Mouse (Mus musculus): ENCODE measurements around the gene Hoxa9. TPM values are rescaled to one million over a fixed set of nuclear protein-coding genes. Genes with fewer than 3 reads are reported as not detected.

The Hoxa9 gene
- polyA plus RNA-seq, 1 experiment, result 0.52 TPM

- H3K4me1 ChIP-seq (ENCODE audit: control insufficient read depth, insufficient read depth, low read length), result peaks cover 33% of the 10 kb centered on the region
- H3K27ac ChIP-seq (ENCODE audit: control insufficient read depth, insufficient read depth, low read depth, low read length), result no peak overlapping the region
- H3K36me3 ChIP-seq (ENCODE audit: control insufficient read depth, insufficient read depth, low read length), result no peaks in the 10 kb centered on the region
- no peak for TF ChIP-seq CTCF (IDR thresholded peaks at IDR 0.05; ENCODE audit: control insufficient read depth, insufficient read depth, insufficient replicate concordance, low read depth, low read length)
- no peak for TF ChIP-seq POLR2A (IDR thresholded peaks at IDR 0.05; ENCODE audit: control insufficient read depth, low read depth, low read length)
- H3K27me3 ChIP-seq (ENCODE audit: control insufficient read depth, insufficient read depth, low read length), result peaks cover 12% of the 10 kb centered on the region
- peak overlapping the region; percentile 49 for H3K4me3 ChIP-seq (ENCODE audit: control insufficient read depth, low read depth, low read length)
Observed at GRCm38 (mm10) chr6:52216691-52217458, 14.0 kb downstream of the Hoxa9 start.

- Histone ChIP-seq H3K27me3 (ENCODE audit: control insufficient read depth, insufficient read depth, low read length) (peaks cover 15% of the 10 kb centered on the region), H3K4me3 (ENCODE audit: control insufficient read depth, low read depth, low read length) (peak overlapping the region; percentile 66), H3K4me1 (ENCODE audit: control insufficient read depth, insufficient read depth, low read length) (peaks cover 26% of the 10 kb centered on the region), H3K36me3 (ENCODE audit: control insufficient read depth, insufficient read depth, low read length) (no peaks in the 10 kb centered on the region), H3K27ac (ENCODE audit: control insufficient read depth, insufficient read depth, low read depth, low read length) (no peak overlapping the region)
- TF ChIP-seq CTCF (IDR thresholded peaks at IDR 0.05; ENCODE audit: control insufficient read depth, insufficient read depth, insufficient replicate concordance, low read depth, low read length), result no peak
- no peak for TF ChIP-seq POLR2A (IDR thresholded peaks at IDR 0.05; ENCODE audit: control insufficient read depth, low read depth, low read length)
Observed at GRCm38 (mm10) chr6:52215771-52216535, 14.9 kb downstream of the Hoxa9 start.

- Histone ChIP-seq H3K4me3 (ENCODE audit: control insufficient read depth, low read depth, low read length) (no peak overlapping the region), H3K27ac (ENCODE audit: control insufficient read depth, insufficient read depth, low read depth, low read length) (no peak overlapping the region), H3K4me1 (ENCODE audit: control insufficient read depth, insufficient read depth, low read length) (peaks cover 26% of the 10 kb centered on the region), H3K36me3 (ENCODE audit: control insufficient read depth, insufficient read depth, low read length) (no peaks in the 10 kb centered on the region), H3K27me3 (ENCODE audit: control insufficient read depth, insufficient read depth, low read length) (peaks cover 15% of the 10 kb centered on the region)
- TF ChIP-seq CTCF (IDR thresholded peaks at IDR 0.05; ENCODE audit: control insufficient read depth, insufficient read depth, insufficient replicate concordance, low read depth, low read length), result no peak
- TF ChIP-seq POLR2A (IDR thresholded peaks at IDR 0.05; ENCODE audit: control insufficient read depth, low read depth, low read length), result no peak
Observed at GRCm38 (mm10) chr6:52215070-52215469, 15.8 kb downstream of the Hoxa9 start.

- H3K36me3 ChIP-seq (ENCODE audit: control insufficient read depth, insufficient read depth, low read length), result no peaks in the 10 kb centered on the region
- H3K27ac ChIP-seq (ENCODE audit: control insufficient read depth, insufficient read depth, low read depth, low read length), result no peak overlapping the region
- TF ChIP-seq POLR2A (IDR thresholded peaks at IDR 0.05; ENCODE audit: control insufficient read depth, low read depth, low read length) (no peak), CTCF (IDR thresholded peaks at IDR 0.05; ENCODE audit: control insufficient read depth, insufficient read depth, insufficient replicate concordance, low read depth, low read length) (no peak)
- peaks cover 26% of the 10 kb centered on the region for H3K4me1 ChIP-seq (ENCODE audit: control insufficient read depth, insufficient read depth, low read length)
- H3K4me3 ChIP-seq (ENCODE audit: control insufficient read depth, low read depth, low read length), result no peak overlapping the region
- H3K27me3 ChIP-seq (ENCODE audit: control insufficient read depth, insufficient read depth, low read length), result peaks cover 16% of the 10 kb centered on the region
Observed at GRCm38 (mm10) chr6:52214271-52214670, 16.6 kb downstream of the Hoxa9 start.

- Histone ChIP-seq H3K4me1 (ENCODE audit: control insufficient read depth, insufficient read depth, low read length) (peaks cover 28% of the 10 kb centered on the region), H3K27me3 (ENCODE audit: control insufficient read depth, insufficient read depth, low read length) (peaks cover 14% of the 10 kb centered on the region), H3K36me3 (ENCODE audit: control insufficient read depth, insufficient read depth, low read length) (no peaks in the 10 kb centered on the region), H3K27ac (ENCODE audit: control insufficient read depth, insufficient read depth, low read depth, low read length) (no peak within 1 kb of the TSS), H3K4me3 (ENCODE audit: control insufficient read depth, low read depth, low read length) (peak within 1 kb of the TSS; percentile 42)
- TF ChIP-seq POLR2A (IDR thresholded peaks at IDR 0.05; ENCODE audit: control insufficient read depth, low read depth, low read length) (no peak), CTCF (IDR thresholded peaks at IDR 0.05; ENCODE audit: control insufficient read depth, insufficient read depth, insufficient replicate concordance, low read depth, low read length) (no peak)
Observed at GRCm38 (mm10) chr6:52213119-52213986, 17.5 kb downstream of the Hoxa9 start, which contains the start of the genes Hoxa3 and Gm28308. Gene Hoxa3, minus strand, starts transcription at chr6:52213336. Gene Gm28308, minus strand, starts transcription at chr6:52213339.

GRCm38 (mm10) chr6:52212556-52213118, 18.3 kb downstream of the Hoxa9 start:
- Histone ChIP-seq H3K27ac (ENCODE audit: control insufficient read depth, insufficient read depth, low read depth, low read length) (no peak overlapping the region), H3K36me3 (ENCODE audit: control insufficient read depth, insufficient read depth, low read length) (no peaks in the 10 kb centered on the region), H3K27me3 (ENCODE audit: control insufficient read depth, insufficient read depth, low read length) (peaks cover 12% of the 10 kb centered on the region), H3K4me1 (ENCODE audit: control insufficient read depth, insufficient read depth, low read length) (peaks cover 25% of the 10 kb centered on the region), H3K4me3 (ENCODE audit: control insufficient read depth, low read depth, low read length) (peak overlapping the region; percentile 42)
- no peak for TF ChIP-seq CTCF (IDR thresholded peaks at IDR 0.05; ENCODE audit: control insufficient read depth, insufficient read depth, insufficient replicate concordance, low read depth, low read length)
- TF ChIP-seq POLR2A (IDR thresholded peaks at IDR 0.05; ENCODE audit: control insufficient read depth, low read depth, low read length), result no peak

Data from testis, adult 2 months (tissue).